Mouse (Mus musculus) kidney, postnatal 4 days (tissue): ENCODE results near the gene Tnfsf8.

Experiments
- DNase-seq, 2 experiments: peaks; one replicate each; pipeline ENCODE4 v3.0.0; 2021; ENCODE audit warnings: mixed read lengths in 2 of 2

Gene Tnfsf8

GRCm38 (mm10) chr4:63860688-63861540, at the start of gene Tnfsf8:
TSS of gene Tnfsf8 (minus strand) at chr4:63861347.
- DNase-seq, result peak in 1 of 2 experiments; percentile 6

GRCm38 (mm10) chr4:63908511-63908910, 47.4 kb upstream of the Tnfsf8 start:
- DNase-seq, result no peak

- no peak for DNase-seq
These were observed 46.3 kb upstream of the Tnfsf8 start for GRCm38 (mm10) chr4:63907473-63907872.

GRCm38 (mm10) chr4:63906050-63906449, 44.9 kb upstream of the Tnfsf8 start:
- DNase-seq, result no peak

- DNase-seq, result no peak
These were observed 38.0 kb upstream of the Tnfsf8 start for GRCm38 (mm10) chr4:63899081-63899523.

- no peak for DNase-seq
These were observed 36.0 kb upstream of the Tnfsf8 start for GRCm38 (mm10) chr4:63897152-63897551.

- no peak for DNase-seq
These were observed 25.0 kb upstream of the Tnfsf8 start for GRCm38 (mm10) chr4:63886156-63886555.

- no peak for DNase-seq
These were observed 15.6 kb upstream of the Tnfsf8 start for GRCm38 (mm10) chr4:63876720-63877119.

GRCm38 (mm10) chr4:63875480-63875879, 14.3 kb upstream of the Tnfsf8 start:
- DNase-seq, result no peak

- no peak for DNase-seq
These were observed 9.5 kb upstream of the Tnfsf8 start for GRCm38 (mm10) chr4:63870678-63871077.

- DNase-seq, result no peak
These were observed 7.6 kb upstream of the Tnfsf8 start for GRCm38 (mm10) chr4:63868770-63869169.

- DNase-seq, result no peak
These were observed 1.8 kb upstream of the Tnfsf8 start for GRCm38 (mm10) chr4:63862953-63863352.

GRCm38 (mm10) chr4:63862092-63862697, 1.0 kb upstream of the Tnfsf8 start:
- peak; percentile 6 to 19 for DNase-seq

GRCm38 (mm10) chr4:63860236-63860635, 911 bp downstream of the Tnfsf8 start:
- DNase-seq, result no peak

- no peak for DNase-seq
These were observed 1.4 kb downstream of the Tnfsf8 start for GRCm38 (mm10) chr4:63859785-63860203.

- no peak for DNase-seq
These were observed 2.4 kb downstream of the Tnfsf8 start for GRCm38 (mm10) chr4:63858646-63859224.

GRCm38 (mm10) chr4:63856764-63857163, 4.4 kb downstream of the Tnfsf8 start:
- DNase-seq, result no peak

- DNase-seq, result no peak
These were observed 7.3 kb downstream of the Tnfsf8 start for GRCm38 (mm10) chr4:63853782-63854386.

- no peak for DNase-seq
These were observed 11.1 kb downstream of the Tnfsf8 start for GRCm38 (mm10) chr4:63850082-63850481.

- DNase-seq, result no peak
These were observed 14.1 kb downstream of the Tnfsf8 start for GRCm38 (mm10) chr4:63846881-63847597.

- no peak for DNase-seq
These were observed 15.4 kb downstream of the Tnfsf8 start for GRCm38 (mm10) chr4:63845760-63846159.

GRCm38 (mm10) chr4:63843924-63844323, 17.2 kb downstream of the Tnfsf8 start:
- DNase-seq, result peak; percentile 39 to 46

GRCm38 (mm10) chr4:63842278-63842677, 18.9 kb downstream of the Tnfsf8 start:
- no peak for DNase-seq
